Mouse (Mus musculus): ENCODE results near the gene Stk16. TPM values are rescaled to one million over a fixed set of nuclear protein-coding genes. Genes with fewer than 3 reads are reported as not detected.

Gene Stk16
- polyA plus RNA-seq, 1 experiment from 2014 or later: 120 TPM

GRCm38 (mm10) chr1:75182160-75182559, 28.5 kb upstream of the Stk16 start:
- no peak overlapping the region for H3K9ac ChIP-seq (replicated peaks; ENCODE audit: low read length)
- H3K9me3 ChIP-seq (ENCODE audit: control insufficient read depth, low read length): no peaks in the 10 kb centered on the region
- H3K4me3 ChIP-seq (replicated peaks; ENCODE audit: low read depth, low read length): no peak overlapping the region
- peaks cover 62% of the 10 kb centered on the region for H3K36me3 ChIP-seq (ENCODE audit: control insufficient read depth, insufficient read depth, low read length)
- no peaks in the 10 kb centered on the region for H3K27me3 ChIP-seq (ENCODE audit: control insufficient read depth, insufficient read depth, low read length)
- H3K4me1 ChIP-seq (ENCODE audit: control insufficient read depth, insufficient read depth, low read length): peaks cover 16% of the 10 kb centered on the region
- 75% methylated on average over 4 of the region's 4 CpGs for WGBS
- ATAC-seq (ENCODE audit: low FRiP score, low TSS enrichment) (no peak), DNase-seq (no peak)
- H3K27ac ChIP-seq (replicated peaks; ENCODE audit: low read depth, low read length): no peak overlapping the region
- H3K4me2 ChIP-seq (ENCODE audit: low read length): no peak overlapping the region

- DNase-seq (no peak), ATAC-seq (ENCODE audit: low FRiP score, low TSS enrichment) (no peak)
- no peak overlapping the region for H3K9ac ChIP-seq (replicated peaks; ENCODE audit: low read length)
- H3K27me3 ChIP-seq (ENCODE audit: control insufficient read depth, insufficient read depth, low read length): no peaks in the 10 kb centered on the region
- H3K4me1 ChIP-seq (ENCODE audit: control insufficient read depth, insufficient read depth, low read length): no peaks in the 10 kb centered on the region; the same call in 1 of the 2 replicates
- H3K36me3 ChIP-seq (ENCODE audit: control insufficient read depth, insufficient read depth, low read length): peaks cover 72% of the 10 kb centered on the region
- H3K4me3 ChIP-seq (replicated peaks; ENCODE audit: low read depth, low read length): no peak overlapping the region
- H3K27ac ChIP-seq (replicated peaks; ENCODE audit: low read depth, low read length): no peak overlapping the region
- 92% methylated on average over 11 of the region's 11 CpGs for WGBS
- H3K4me2 ChIP-seq (ENCODE audit: low read length): no peak overlapping the region
- no peaks in the 10 kb centered on the region for H3K9me3 ChIP-seq (ENCODE audit: control insufficient read depth, low read length)
Observed at GRCm38 (mm10) chr1:75185495-75185894, 25.1 kb upstream of the Stk16 start.

- H3K4me2 ChIP-seq (ENCODE audit: low read length): no peak overlapping the region
- H3K27me3 ChIP-seq (ENCODE audit: control insufficient read depth, insufficient read depth, low read length): no peaks in the 10 kb centered on the region
- peaks cover 8% of the 10 kb centered on the region for H3K4me1 ChIP-seq (ENCODE audit: control insufficient read depth, insufficient read depth, low read length)
- H3K9ac ChIP-seq (replicated peaks; ENCODE audit: low read length): no peak overlapping the region
- H3K4me3 ChIP-seq (replicated peaks; ENCODE audit: low read depth, low read length): no peak overlapping the region
- no peak overlapping the region for H3K27ac ChIP-seq (replicated peaks; ENCODE audit: low read depth, low read length)
- no peak for DNase-seq
- no peaks in the 10 kb centered on the region for H3K9me3 ChIP-seq (ENCODE audit: control insufficient read depth, low read length)
- ATAC-seq (ENCODE audit: low FRiP score, low TSS enrichment): no peak
- H3K36me3 ChIP-seq (ENCODE audit: control insufficient read depth, insufficient read depth, low read length): peaks cover 65% of the 10 kb centered on the region
Observed at GRCm38 (mm10) chr1:75187126-75187525, 23.5 kb upstream of the Stk16 start.

GRCm38 (mm10) chr1:75187914-75188483, 22.6 kb upstream of the Stk16 start:
- peaks cover 56% of the 10 kb centered on the region for H3K36me3 ChIP-seq (ENCODE audit: control insufficient read depth, insufficient read depth, low read length)
- ATAC-seq (ENCODE audit: low FRiP score, low TSS enrichment): no peak
- WGBS: 80% methylated on average over 2 of the region's 2 CpGs
- no peak overlapping the region for H3K9ac ChIP-seq (replicated peaks; ENCODE audit: low read length)
- no peaks in the 10 kb centered on the region for H3K27me3 ChIP-seq (ENCODE audit: control insufficient read depth, insufficient read depth, low read length)
- H3K4me3 ChIP-seq (replicated peaks; ENCODE audit: low read depth, low read length): no peak overlapping the region
- H3K4me2 ChIP-seq (ENCODE audit: low read length): no peak overlapping the region
- H3K9me3 ChIP-seq (ENCODE audit: control insufficient read depth, low read length): no peaks in the 10 kb centered on the region
- DNase-seq: no peak
- peaks cover 13% of the 10 kb centered on the region for H3K4me1 ChIP-seq (ENCODE audit: control insufficient read depth, insufficient read depth, low read length)
- H3K27ac ChIP-seq (replicated peaks; ENCODE audit: low read depth, low read length): no peak overlapping the region

GRCm38 (mm10) chr1:75190577-75190976, 20.1 kb upstream of the Stk16 start:
- Histone ChIP-seq H3K27me3 (ENCODE audit: control insufficient read depth, insufficient read depth, low read length) (no peaks in the 10 kb centered on the region), H3K36me3 (ENCODE audit: control insufficient read depth, insufficient read depth, low read length) (peaks cover 38% of the 10 kb centered on the region), H3K27ac (replicated peaks; ENCODE audit: low read depth, low read length) (no peak overlapping the region), H3K9me3 (ENCODE audit: control insufficient read depth, low read length) (no peaks in the 10 kb centered on the region), H3K4me1 (ENCODE audit: control insufficient read depth, insufficient read depth, low read length) (peaks cover 19% of the 10 kb centered on the region), H3K4me3 (replicated peaks; ENCODE audit: low read depth, low read length) (0 out of 2 replicates have a peak overlapping the region, but pooled peaks have one; percentile 71), H3K9ac (replicated peaks; ENCODE audit: low read length) (no peak overlapping the region), H3K4me2 (ENCODE audit: low read length) (peak overlapping the region; percentile 80)
- DNase-seq: no peak
- ATAC-seq (ENCODE audit: low FRiP score, low TSS enrichment): no peak
- 88% methylated on average over 2 of the region's 2 CpGs for WGBS

GRCm38 (mm10) chr1:75191258-75191621, 19.4 kb upstream of the Stk16 start:
- Histone ChIP-seq H3K27me3 (ENCODE audit: control insufficient read depth, insufficient read depth, low read length) (no peaks in the 10 kb centered on the region), H3K4me2 (ENCODE audit: low read length) (peak overlapping the region; percentile 80), H3K9ac (replicated peaks; ENCODE audit: low read length) (peak overlapping the region; percentile 84), H3K9me3 (ENCODE audit: control insufficient read depth, low read length) (no peaks in the 10 kb centered on the region), H3K4me3 (replicated peaks; ENCODE audit: low read depth, low read length) (peak overlapping the region; percentile 71), H3K36me3 (ENCODE audit: control insufficient read depth, insufficient read depth, low read length) (peaks cover 38% of the 10 kb centered on the region), H3K4me1 (ENCODE audit: control insufficient read depth, insufficient read depth, low read length) (peaks cover 19% of the 10 kb centered on the region), H3K27ac (replicated peaks; ENCODE audit: low read depth, low read length) (peak overlapping the region; percentile 95)
- no peak for ATAC-seq (ENCODE audit: low FRiP score, low TSS enrichment)
- 42% methylated on average over 5 of the region's 5 CpGs for WGBS
- DNase-seq: no peak

- Histone ChIP-seq H3K4me2 (ENCODE audit: low read length) (peak within 1 kb of the TSS; percentile 80), H3K9me3 (ENCODE audit: control insufficient read depth, low read length) (no peaks in the 10 kb centered on the region), H3K27me3 (ENCODE audit: control insufficient read depth, insufficient read depth, low read length) (no peaks in the 10 kb centered on the region), H3K4me1 (ENCODE audit: control insufficient read depth, insufficient read depth, low read length) (peaks cover 19% of the 10 kb centered on the region), H3K9ac (replicated peaks; ENCODE audit: low read length) (peak within 1 kb of the TSS; percentile 84), H3K4me3 (replicated peaks; ENCODE audit: low read depth, low read length) (peak within 1 kb of the TSS; percentile 71), H3K27ac (replicated peaks; ENCODE audit: low read depth, low read length) (peak within 1 kb of the TSS; percentile 95), H3K36me3 (ENCODE audit: control insufficient read depth, insufficient read depth, low read length) (peaks cover 38% of the 10 kb centered on the region)
- DNase-seq (peak; percentile 97), ATAC-seq (ENCODE audit: low FRiP score, low TSS enrichment) (peak; percentile 99)
- WGBS: under 1% methylated on average over 56 of the region's 56 CpGs
Observed at GRCm38 (mm10) chr1:75191622-75192402, 18.8 kb upstream of the Stk16 start, which contains the start of the genes Ankzf1 and Atg9a. Gene Ankzf1, plus strand, starts transcription at chr1:75192151. Gene Atg9a, minus strand, starts transcription at chr1:75192196.

GRCm38 (mm10) chr1:75192452-75192851, 18.2 kb upstream of the Stk16 start:
- DNase-seq (no peak), ATAC-seq (ENCODE audit: low FRiP score, low TSS enrichment) (peak; percentile 22; the same call in 1 of the 2 replicates)
- WGBS: under 1% methylated on average over 19 of the region's 19 CpGs
- Histone ChIP-seq H3K4me2 (ENCODE audit: low read length) (peak overlapping the region; percentile 80), H3K4me1 (ENCODE audit: control insufficient read depth, insufficient read depth, low read length) (peaks cover 19% of the 10 kb centered on the region), H3K9me3 (ENCODE audit: control insufficient read depth, low read length) (no peaks in the 10 kb centered on the region), H3K4me3 (replicated peaks; ENCODE audit: low read depth, low read length) (peak overlapping the region; percentile 71), H3K27me3 (ENCODE audit: control insufficient read depth, insufficient read depth, low read length) (no peaks in the 10 kb centered on the region), H3K36me3 (ENCODE audit: control insufficient read depth, insufficient read depth, low read length) (peaks cover 38% of the 10 kb centered on the region), H3K27ac (replicated peaks; ENCODE audit: low read depth, low read length) (peak overlapping the region; percentile 83), H3K9ac (replicated peaks; ENCODE audit: low read length) (peak overlapping the region; percentile 62)

- Histone ChIP-seq H3K27me3 (ENCODE audit: control insufficient read depth, insufficient read depth, low read length) (no peaks in the 10 kb centered on the region), H3K9ac (replicated peaks; ENCODE audit: low read length) (no peak overlapping the region), H3K4me3 (replicated peaks; ENCODE audit: low read depth, low read length) (no peak overlapping the region), H3K27ac (replicated peaks; ENCODE audit: low read depth, low read length) (no peak overlapping the region), H3K4me1 (ENCODE audit: control insufficient read depth, insufficient read depth, low read length) (no peaks in the 10 kb centered on the region), H3K9me3 (ENCODE audit: control insufficient read depth, low read length) (no peaks in the 10 kb centered on the region), H3K36me3 (ENCODE audit: control insufficient read depth, insufficient read depth, low read length) (peaks cover 45% of the 10 kb centered on the region), H3K4me2 (ENCODE audit: low read length) (no peak overlapping the region)
- 79% methylated on average over 1 of the region's 1 CpGs for WGBS
- DNase-seq: no peak
- no peak for ATAC-seq (ENCODE audit: low FRiP score, low TSS enrichment)
Observed at GRCm38 (mm10) chr1:75201236-75201635, 9.4 kb upstream of the Stk16 start.
